Mouse (Mus musculus) intestine, postnatal 0 days (tissue): Measurements from ENCODE around the gene Rhobtb1. TPM values are rescaled to one million over a fixed set of nuclear protein-coding genes. Genes with fewer than 3 reads are reported as not detected.

Source experiments
- ATAC-seq: fragments of 200-750 bp; cut with Nextera tagmentation; 2 replicates; pipeline ENCODE4 v1.8.0; 2017; ENCODE audit warnings: mild to moderate bottlenecking, moderate TSS enrichment, moderate library complexity
- H3K27ac ChIP-seq: fragments of 300-500 bp; sonication (generic); 2 replicates; pipeline ENCODE4 v1.5.1; 2014; ENCODE audit warnings: mild to moderate bottlenecking, low read depth, low read length, moderate library complexity
- H3K27me3 ChIP-seq: fragments of 300-500 bp; sonication (generic); replicated peaks from 2 replicates; pipeline ENCODE4 v1.6.1; 2014; ENCODE audit warnings: low read length, mixed read lengths; ENCODE audit not compliant: control insufficient read depth, insufficient read depth
- H3K36me3 ChIP-seq: fragments of 300-500 bp; sonication (generic); 2 replicates; pipeline ENCODE4 v1.6.1; 2014; ENCODE audit warnings: mild to moderate bottlenecking, moderate library complexity; ENCODE audit not compliant: control insufficient read depth, insufficient read depth
- H3K4me1 ChIP-seq: fragments of 300-500 bp; sonication (generic); replicated peaks from 2 replicates; pipeline ENCODE4 v1.6.1; 2014; ENCODE audit warnings: antibody characterized with exemption, low read length, mixed read lengths; ENCODE audit not compliant: control insufficient read depth, insufficient read depth
- H3K4me2 ChIP-seq: fragments of 300-500 bp; sonication (generic); replicated peaks from 2 replicates; pipeline ENCODE4 v1.6.1; 2014; ENCODE audit warnings: low read depth, mild to moderate bottlenecking, moderate library complexity
- H3K4me3 ChIP-seq: fragments of 300-500 bp; sonication (generic); 2 replicates; pipeline ENCODE4 v1.5.1; 2014; ENCODE audit warnings: low read depth, low read length
- H3K9ac ChIP-seq: fragments of 300-500 bp; sonication (generic); 2 replicates; pipeline ENCODE4 v1.6.1; 2014; ENCODE audit warnings: mild to moderate bottlenecking, low read depth, low read length
- H3K9me3 ChIP-seq: fragments of 300-500 bp; sonication (generic); 2 replicates; pipeline ENCODE4 v1.6.1; 2016; ENCODE audit warnings: mixed run types; ENCODE audit not compliant: control insufficient read depth
- CTCF ChIP-seq: sonication (generic); IDR thresholded peaks from 2 replicates; pipeline ENCODE4 v1.5.1; 2016; ENCODE audit warnings: low read depth, mild to moderate bottlenecking, control low read depth, antibody characterized with exemption, moderate library complexity
- WGBS: fragments of 180-500 bp; shearing (Covaris S2); extraction: QIAGEN DNeasy Blood & Tissue Kit; methylation state at CpG from one replicate; pipeline ENCODE4 v1.1.7; 2014; 5-methylcytosine and 5-hydroxymethylcytosine counted together
- polyA plus RNA-seq: library from polyadenylated mRNA; unstranded; fragments of >200 nt; fragmentation: Nextera tagmentation; extraction: Ambion mirVana; gene quantifications from 2 replicates; pipeline ENCODE4 v1.2.1, GENCODE M21; 2015

The Rhobtb1 gene
- polyA plus RNA-seq, 1 experiment from 2014 or later = 13.2 TPM

DNA sequence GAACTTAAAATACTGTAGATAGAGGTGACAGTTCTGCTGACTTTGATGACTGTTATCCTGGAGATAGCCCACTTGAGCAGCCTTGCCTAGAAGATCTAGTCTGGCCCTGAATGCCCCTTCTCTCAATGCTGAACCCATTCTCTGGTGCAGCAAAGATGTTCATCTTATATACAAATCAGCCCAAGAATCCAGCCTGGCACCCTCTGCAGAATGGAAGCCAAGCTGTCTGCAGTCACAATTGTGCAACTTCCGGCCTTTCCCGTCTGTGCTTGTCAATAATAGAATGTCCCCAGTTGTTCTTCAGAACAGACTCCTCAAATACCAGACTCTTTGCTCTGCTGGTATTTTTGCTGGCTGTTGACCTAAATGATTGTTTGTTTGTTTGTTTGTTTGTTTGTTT is 89.3 kb downstream of the Rhobtb1 start:
- Histone ChIP-seq H3K36me3 (no peaks in the 10 kb centered on the region), H3K4me1 (no peaks in the 10 kb centered on the region), H3K27ac (no peak overlapping the region), H3K9me3 (no peaks in the 10 kb centered on the region), H3K4me3 (no peak overlapping the region), H3K4me2 (no peak overlapping the region), H3K27me3 (no peaks in the 10 kb centered on the region), H3K9ac (no peak overlapping the region)
- TF ChIP-seq CTCF = no peak
- ATAC-seq = no peak
- 84% methylated on average over 2 of the region's 2 CpGs for WGBS

GRCm38 (mm10) chr10:69245151-69245550 is 93.9 kb downstream of the Rhobtb1 start:
- Histone ChIP-seq H3K9me3 (no peaks in the 10 kb centered on the region), H3K36me3 (peaks cover 2% of the 10 kb centered on the region; the same call in 1 of the 2 replicates), H3K4me2 (no peak overlapping the region), H3K4me3 (no peak overlapping the region), H3K4me1 (no peaks in the 10 kb centered on the region), H3K27ac (no peak overlapping the region), H3K27me3 (no peaks in the 10 kb centered on the region), H3K9ac (no peak overlapping the region)
- 79% methylated on average over 4 of the region's 4 CpGs for WGBS
- no peak for ATAC-seq
- TF ChIP-seq CTCF = no peak

- no peak for TF ChIP-seq CTCF
- H3K9me3 ChIP-seq = no peaks in the 10 kb centered on the region
- no peak overlapping the region for H3K27ac ChIP-seq
- H3K9ac ChIP-seq = no peak overlapping the region
- no peak overlapping the region for H3K4me3 ChIP-seq
- H3K4me2 ChIP-seq = no peak overlapping the region
- no peaks in the 10 kb centered on the region for H3K4me1 ChIP-seq
- H3K27me3 ChIP-seq = no peaks in the 10 kb centered on the region
- 79% methylated on average over 10 of the region's 10 CpGs for WGBS
- peaks cover 5% of the 10 kb centered on the region; the same call in 1 of the 2 replicates for H3K36me3 ChIP-seq
- ATAC-seq = no peak
Observed at GRCm38 (mm10) chr10:69245906-69246668, 94.9 kb downstream of the Rhobtb1 start.

GRCm38 (mm10) chr10:69246762-69247161 is 95.5 kb downstream of the Rhobtb1 start:
- WGBS = 67% methylated on average over 3 of the region's 3 CpGs
- no peak overlapping the region for H3K27ac ChIP-seq

GRCm38 (mm10) chr10:69247311-69248033 is 96.2 kb downstream of the Rhobtb1 start:
- H3K27me3 ChIP-seq = no peaks in the 10 kb centered on the region
- H3K36me3 ChIP-seq = peaks cover 8% of the 10 kb centered on the region; the same call in 1 of the 2 replicates
- no peak overlapping the region for H3K27ac ChIP-seq
- H3K9ac ChIP-seq = no peak overlapping the region
- H3K9me3 ChIP-seq = no peaks in the 10 kb centered on the region
- H3K4me2 ChIP-seq = no peak overlapping the region
- no peak for TF ChIP-seq CTCF
- ATAC-seq = no peak
- 91% methylated on average over 7 of the region's 7 CpGs for WGBS
- no peak overlapping the region for H3K4me3 ChIP-seq
- 0 out of 2 replicates have a peak, but pooled peaks cover 3% of the 10 kb centered on the region for H3K4me1 ChIP-seq

More at GRCm38 (mm10) chr10:69246762-69247161, 95.5 kb downstream of the Rhobtb1 start:
- Histone ChIP-seq H3K36me3 (peaks cover 8% of the 10 kb centered on the region; the same call in 1 of the 2 replicates), H3K4me2 (no peak overlapping the region), H3K9me3 (no peaks in the 10 kb centered on the region), H3K4me3 (no peak overlapping the region), H3K27me3 (no peaks in the 10 kb centered on the region), H3K4me1 (no peaks in the 10 kb centered on the region), H3K9ac (no peak overlapping the region)
- ATAC-seq = no peak
- TF ChIP-seq CTCF = no peak
